19 mouse cellular contexts compared by ENCODE assay signal in the genomic region with DNA sequence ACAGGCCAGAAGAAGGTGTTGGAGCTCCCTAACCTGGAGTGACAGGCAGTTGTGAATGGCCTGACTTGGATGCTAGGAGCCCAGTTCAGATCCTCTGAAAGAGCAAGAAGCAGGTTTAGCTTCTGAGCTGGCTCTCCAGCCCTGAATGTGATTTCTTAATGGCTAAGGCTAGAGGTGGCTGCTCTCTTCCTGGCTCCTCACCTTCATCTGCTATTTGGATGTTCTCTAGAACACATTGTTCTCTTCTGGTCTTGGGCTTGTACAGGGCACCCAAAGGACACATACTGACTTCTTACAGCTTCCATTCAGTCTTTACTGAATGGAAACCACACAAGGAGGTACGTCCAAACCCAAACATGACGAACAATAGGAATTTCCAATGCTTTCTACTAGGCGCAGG. TPM values are rescaled to one million over a fixed set of nuclear protein-coding genes. Genes with fewer than 3 reads are reported as not detected.
"Had no signal": no experiment of that assay in that cellular context is flagged by ENCODE, and none has a peak within 500 bp of the region (broad histone marks: within the 10 kb centered on the region; RNA-seq: fewer than 3 reads in every experiment).

No protein-coding gene starts in this region.

- H3K9ac ChIP-seq: limb, embryonic 12.5 days; liver, embryonic 13.5 days; liver, postnatal 0 days; lung, embryonic 15.5 days; midbrain, embryonic 12.5 days had no signal

- H3K9me3 ChIP-seq: limb, embryonic 12.5 days; liver, embryonic 13.5 days; lung, embryonic 15.5 days; midbrain, embryonic 12.5 days had no signal

- H3K4me3 ChIP-seq: limb, embryonic 12.5 days; liver, embryonic 13.5 days; lung, embryonic 15.5 days; midbrain, embryonic 12.5 days had no signal

- H3K27me3 ChIP-seq: limb, embryonic 12.5 days; liver, embryonic 13.5 days; lung, embryonic 15.5 days; midbrain, embryonic 12.5 days had no signal

- H3K4me2 ChIP-seq: limb, embryonic 12.5 days; liver, embryonic 13.5 days; lung, embryonic 15.5 days; midbrain, embryonic 12.5 days had no signal

- ATAC-seq: liver, postnatal 0 days; midbrain, embryonic 16.5 days had no signal

- H3K27ac ChIP-seq: limb, embryonic 12.5 days; liver, embryonic 13.5 days; lung, embryonic 15.5 days; midbrain, embryonic 12.5 days had no signal

- DNase-seq: kidney, postnatal 10 days; kidney, postnatal 4 days; liver; liver, embryonic 13.5 days; liver, postnatal 0 days; lung, postnatal 14 days; right cerebral cortex, adult 18-20 months; right cerebral cortex, postnatal 25 days; thymus, postnatal 4 days had no signal

- H3K4me1 ChIP-seq: limb, embryonic 12.5 days had no signal

- H3K36me3 ChIP-seq: limb, embryonic 12.5 days; liver, embryonic 13.5 days; lung, embryonic 15.5 days; midbrain, embryonic 12.5 days had no signal

RNA-seq across cellular contexts. Expression of a gene that starts 11.7 kb away (rescaled TPM):
- total RNA-seq: layer of hippocampus, adult 8-10 months; layer of hippocampus, postnatal 14 days; left cerebral cortex, adult 8-10 months; left cerebral cortex, postnatal 25 days; megakaryocyte-erythroid progenitor cell, adult 5-6 weeks had no signal
- polyA plus RNA-seq: limb, embryonic 12.5 days; liver, embryonic 13.5 days; midbrain, embryonic 12.5 days; midbrain, embryonic 16.5 days; neural tube, embryonic 14.5 days had no signal
